Mouse (Mus musculus) lung, adult 2 months (tissue): ENCODE measurements around the gene Arhgef7. TPM values are rescaled to one million over a fixed set of nuclear protein-coding genes. Genes with fewer than 3 reads are reported as not detected.

ENCODE experiments used
- DNase-seq: peaks from one replicate; pipeline ENCODE4 v3.0.0; 2022
- H3K4me1 ChIP-seq: fragments of 200-500 bp; 2 replicates; pipeline ENCODE4 v1.6.1; 2011; ENCODE audit warnings: low read length; ENCODE audit not compliant: control insufficient read depth, insufficient read depth
- H3K4me3 ChIP-seq: fragments of 200-500 bp; replicated peaks from 2 replicates; pipeline ENCODE3; 2011; ENCODE audit warnings: low read depth, mild to moderate bottlenecking, control low read depth, low read length; ENCODE audit errors: extremely low read depth
- CTCF ChIP-seq: fragments of 200-500 bp; IDR thresholded peaks from 2 replicates; pipeline ENCODE4 v1.5.1; 2011; ENCODE audit warnings: mild to moderate bottlenecking, low read length, control low read depth; ENCODE audit not compliant: insufficient read depth
- POLR2A ChIP-seq: fragments of 200-500 bp; IDR thresholded peaks from 2 replicates; pipeline ENCODE4 v1.6.1; 2011; ENCODE audit warnings: low read depth, mild to moderate bottlenecking, control low read depth, low read length, borderline replicate concordance; ENCODE audit errors: extremely low read depth
- WGBS: fragments of 180-500 bp; shearing (Covaris S2); methylation state at CpG from one replicate; pipeline ENCODE4 v1.1.7; 2018; 5-methylcytosine and 5-hydroxymethylcytosine counted together
- polyA plus RNA-seq: library from polyadenylated mRNA; depleted of rRNA; stranded (reverse); fragments of >200 nt; gene quantifications from 2 replicates; pipeline ENCODE4 v1.2.3, GENCODE M21; 2012

Gene Arhgef7
- polyA plus RNA-seq, 1 experiment: 56.2 TPM

GRCm38 (mm10) chr8:11740857-11741256 is 13.3 kb downstream of the Arhgef7 start:
- TF ChIP-seq POLR2A: no peak
- no peak for TF ChIP-seq CTCF
- 76% methylated on average over 2 of the region's 2 CpGs for WGBS

DNA sequence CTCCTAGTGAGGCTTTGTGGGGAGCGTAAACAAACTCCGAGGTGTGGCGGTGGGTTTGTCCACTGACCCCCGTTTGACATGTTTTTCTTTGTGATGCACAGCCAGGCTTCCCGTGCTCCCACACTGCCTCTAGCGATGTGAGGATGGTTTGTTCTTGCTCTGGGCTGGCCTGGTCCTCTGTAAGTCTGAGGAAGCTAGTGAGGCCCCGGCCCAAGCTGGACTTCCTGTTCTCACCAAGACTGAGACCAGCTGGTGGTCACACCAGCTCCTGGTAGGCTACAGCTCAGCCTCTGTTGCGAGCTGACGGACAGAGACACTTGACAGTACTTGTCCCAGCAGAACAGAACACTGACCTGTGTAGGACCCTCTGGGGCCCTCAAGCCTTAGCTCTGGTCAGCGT is 16.1 kb downstream of the Arhgef7 start:
- 43% methylated on average over 10 of the region's 10 CpGs for WGBS
- Histone ChIP-seq H3K4me1 (no peaks in the 10 kb centered on the region), H3K4me3 (no peak overlapping the region)
- TF ChIP-seq CTCF (no peak), POLR2A (no peak)
- DNase-seq: no peak

More at GRCm38 (mm10) chr8:11740857-11741256, 13.3 kb downstream of the Arhgef7 start:
- Histone ChIP-seq H3K4me3 (no peak overlapping the region), H3K4me1 (no peaks in the 10 kb centered on the region; the same call in 1 of the 2 replicates)
- no peak for DNase-seq

- TF ChIP-seq POLR2A (no peak), CTCF (no peak)
- Histone ChIP-seq H3K4me1 (no peaks in the 10 kb centered on the region), H3K4me3 (no peak overlapping the region)
- DNase-seq: no peak
- 58% methylated on average over 11 of the region's 11 CpGs for WGBS
These were observed 19.5 kb downstream of the Arhgef7 start for GRCm38 (mm10) chr8:11746850-11747600.

DNA sequence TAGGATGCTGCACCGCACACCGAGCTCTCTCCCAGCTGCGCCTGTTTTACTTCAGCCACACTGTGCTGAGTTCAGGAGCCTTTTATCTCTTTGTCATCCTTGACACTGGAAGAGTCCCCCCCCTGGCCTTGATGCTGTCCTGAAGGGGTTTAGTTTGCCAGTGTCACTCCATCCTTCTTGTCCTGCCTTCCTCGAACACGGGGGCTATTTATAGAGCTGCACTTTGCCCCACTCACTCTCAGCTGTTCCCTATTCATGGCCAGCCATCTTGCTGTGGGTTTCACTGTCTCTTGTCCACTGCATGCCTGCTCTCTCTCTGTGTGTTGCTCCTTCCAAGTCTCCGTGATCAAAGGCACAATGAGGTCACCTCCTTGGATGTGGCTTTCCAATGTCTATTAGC is 22.0 kb downstream of the Arhgef7 start:
- no peak for DNase-seq
- Histone ChIP-seq H3K4me3 (no peak overlapping the region), H3K4me1 (no peaks in the 10 kb centered on the region)
- TF ChIP-seq CTCF (no peak), POLR2A (no peak)
- WGBS: 48% methylated on average over 6 of the region's 6 CpGs

GRCm38 (mm10) chr8:11752338-11752737 is 24.8 kb downstream of the Arhgef7 start:
- TF ChIP-seq POLR2A: no peak
- TF ChIP-seq CTCF: no peak
- no peaks in the 10 kb centered on the region for H3K4me1 ChIP-seq
- no peak for DNase-seq
- WGBS: 47% methylated on average over 3 of the region's 3 CpGs
- H3K4me3 ChIP-seq: no peak overlapping the region

GRCm38 (mm10) chr8:11753155-11753941 is 25.8 kb downstream of the Arhgef7 start:
- 63% methylated on average over 11 of the region's 11 CpGs for WGBS
- DNase-seq: no peak
- TF ChIP-seq CTCF (no peak), POLR2A (no peak)

GRCm38 (mm10) chr8:11754723-11755122 is 27.2 kb downstream of the Arhgef7 start:
- no peak for DNase-seq
- H3K4me1 ChIP-seq: peaks cover 2% of the 10 kb centered on the region; the same call in 1 of the 2 replicates
- no peak for TF ChIP-seq CTCF
- no peak for TF ChIP-seq POLR2A
- H3K4me3 ChIP-seq: no peak overlapping the region

More at GRCm38 (mm10) chr8:11753155-11753941, 25.8 kb downstream of the Arhgef7 start:
- Histone ChIP-seq H3K4me3 (no peak overlapping the region), H3K4me1 (peaks cover 2% of the 10 kb centered on the region; the same call in 1 of the 2 replicates)

DNA sequence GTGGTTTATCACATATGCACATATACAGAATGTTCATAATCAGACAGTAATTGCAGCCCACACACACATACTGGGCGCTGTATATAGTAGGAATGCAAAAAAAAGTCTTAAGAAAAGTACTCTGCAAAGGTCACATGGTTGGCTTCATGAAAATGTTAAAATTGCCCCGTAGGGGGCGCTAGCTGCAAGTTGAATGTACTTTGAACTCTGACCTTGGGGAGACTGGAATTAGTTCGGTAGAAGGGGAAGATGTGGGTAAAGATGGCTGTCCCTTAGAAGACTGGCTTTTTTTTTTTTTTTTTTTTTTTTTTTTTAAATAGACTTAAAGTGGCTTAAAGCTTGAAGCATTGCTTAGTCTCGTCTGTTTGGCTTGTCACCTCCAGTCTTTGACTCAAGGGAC is 28.4 kb downstream of the Arhgef7 start:
- TF ChIP-seq CTCF (peak; percentile 37), POLR2A (no peak)
- no peak overlapping the region for H3K4me3 ChIP-seq
- 11% methylated on average over 5 of the region's 5 CpGs for WGBS
- peak; percentile 71 for DNase-seq
- peaks cover 2% of the 10 kb centered on the region; the same call in 1 of the 2 replicates for H3K4me1 ChIP-seq

GRCm38 (mm10) chr8:11757568-11758481 is 30.3 kb downstream of the Arhgef7 start:
- TF ChIP-seq CTCF (no peak), POLR2A (peak; percentile 93)
- Histone ChIP-seq H3K4me1 (peaks cover 4% of the 10 kb centered on the region; the same call in 1 of the 2 replicates), H3K4me3 (peak overlapping the region; percentile 98)
- peak; percentile 95 for DNase-seq
- 2% methylated on average over 59 of the region's 59 CpGs for WGBS
